Mouse (Mus musculus): ENCODE data around the gene Zc3h7b. TPM values are rescaled to one million over a fixed set of nuclear protein-coding genes. Genes with fewer than 3 reads are reported as not detected.

Gene Zc3h7b
- polyA plus RNA-seq, 2 experiments, result 4.0 to 5.7 TPM

GRCm38 (mm10) chr15:81810671-81811598 is 66.1 kb downstream of the Zc3h7b start:
- Histone ChIP-seq H3K4me3 (ENCODE audit: insufficient read depth in 1 of 2, low read depth in 2 of 2, low read length in 2 of 2) (peak overlapping the region; percentile 61 to 63), H3K4me2 (ENCODE audit: low read depth) (peak overlapping the region; percentile 78), H3K27ac (peak overlapping the region; percentile 1; the same call in 1 of the 2 replicates), H3K27me3 (ENCODE audit: control insufficient read depth, insufficient read depth, low read length) (no peaks in the 10 kb centered on the region), H3K9ac (replicated peaks) (peak overlapping the region; percentile 47), H3K9me3 (ENCODE audit: control insufficient read depth, low read length) (no peaks in the 10 kb centered on the region), H3K4me1 (replicated peaks; ENCODE audit: control insufficient read depth in 2 of 2, insufficient read depth in 2 of 2, low read length in 1 of 2) (peaks cover 9 to 21% of the 10 kb centered on the region in 2 experiments; a peak in 3 of 4 replicates), H3K36me3 (replicated peaks; ENCODE audit: control insufficient read depth, insufficient read depth, low read depth) (no peaks in the 10 kb centered on the region)
- TF ChIP-seq CTCF (IDR thresholded peaks at IDR 0.05; ENCODE audit: low read depth) (no peak), EP300 (IDR thresholded peaks at IDR 0.05; ENCODE audit: low read depth) (no peak)
- peak; percentile 94 to 97 (median 95) for DNase-seq (ENCODE audit: low read depth in 3 of 3, low spot score in 3 of 3)
- WGBS (ENCODE audit: insufficient replicate concordance), result under 1% methylated on average over 87 of the region's 89 CpGs
- ATAC-seq (ENCODE audit: insufficient read depth), result peak; percentile 98

- Histone ChIP-seq H3K4me3 (ENCODE audit: insufficient read depth in 1 of 2, low read depth in 2 of 2, low read length in 2 of 2) (peak overlapping the region; percentile 61 to 63), H3K36me3 (replicated peaks; ENCODE audit: control insufficient read depth, insufficient read depth, low read depth) (no peaks in the 10 kb centered on the region), H3K9me3 (ENCODE audit: control insufficient read depth, low read length) (no peaks in the 10 kb centered on the region), H3K27me3 (ENCODE audit: control insufficient read depth, insufficient read depth, low read length) (no peaks in the 10 kb centered on the region), H3K4me1 (replicated peaks; ENCODE audit: control insufficient read depth in 2 of 2, insufficient read depth in 2 of 2, low read length in 1 of 2) (peaks cover 9 to 19% of the 10 kb centered on the region in 2 experiments; a peak in 3 of 4 replicates), H3K4me2 (ENCODE audit: low read depth) (peak overlapping the region; percentile 78), H3K27ac (no peak overlapping the region), H3K9ac (replicated peaks) (peak overlapping the region; percentile 45)
- WGBS (ENCODE audit: insufficient replicate concordance), result 3% methylated on average over 24 of the region's 26 CpGs
- peak; percentile 10 for ATAC-seq (ENCODE audit: insufficient read depth)
- peak in 1 of 3 experiments; percentile 17 for DNase-seq (ENCODE audit: low read depth in 3 of 3, low spot score in 3 of 3)
- TF ChIP-seq CTCF (IDR thresholded peaks at IDR 0.05; ENCODE audit: low read depth), result no peak
- no peak for TF ChIP-seq EP300 (IDR thresholded peaks at IDR 0.05; ENCODE audit: low read depth)
Measured at GRCm38 (mm10) chr15:81811599-81811996, 66.7 kb downstream of the Zc3h7b start.

- Histone ChIP-seq H3K4me3 (ENCODE audit: insufficient read depth in 1 of 2, low read depth in 2 of 2, low read length in 2 of 2) (peak overlapping the region in 1 of 2 experiments; percentile 63; a peak in 1 of 4 replicates), H3K36me3 (replicated peaks; ENCODE audit: control insufficient read depth, insufficient read depth, low read depth) (no peaks in the 10 kb centered on the region), H3K9ac (replicated peaks) (no peak overlapping the region), H3K27me3 (ENCODE audit: control insufficient read depth, insufficient read depth, low read length) (no peaks in the 10 kb centered on the region), H3K9me3 (ENCODE audit: control insufficient read depth, low read length) (no peaks in the 10 kb centered on the region), H3K4me1 (replicated peaks; ENCODE audit: control insufficient read depth in 2 of 2, insufficient read depth in 2 of 2, low read length in 1 of 2) (peaks cover 9 to 19% of the 10 kb centered on the region in 2 experiments; a peak in 3 of 4 replicates), H3K27ac (no peak overlapping the region), H3K4me2 (ENCODE audit: low read depth) (peak overlapping the region; percentile 78)
- TF ChIP-seq EP300 (IDR thresholded peaks at IDR 0.05; ENCODE audit: low read depth) (no peak), CTCF (IDR thresholded peaks at IDR 0.05; ENCODE audit: low read depth) (no peak)
- no peak for ATAC-seq (ENCODE audit: insufficient read depth)
- WGBS (ENCODE audit: insufficient replicate concordance), result 61% methylated on average over 3 of the region's 3 CpGs
- no peak for DNase-seq (ENCODE audit: low read depth in 3 of 3, low spot score in 3 of 3)
Measured at GRCm38 (mm10) chr15:81812287-81812686, 67.4 kb downstream of the Zc3h7b start.

- no peak for DNase-seq (ENCODE audit: low read depth in 3 of 3, low spot score in 3 of 3)
- ATAC-seq (ENCODE audit: insufficient read depth), result no peak
- H3K4me3 ChIP-seq (ENCODE audit: insufficient read depth in 1 of 2, low read depth in 2 of 2, low read length in 2 of 2), result no peak overlapping the region
- H3K27me3 ChIP-seq (ENCODE audit: control insufficient read depth, insufficient read depth, low read length), result no peaks in the 10 kb centered on the region
- H3K27ac ChIP-seq, result no peak overlapping the region
- TF ChIP-seq CTCF (IDR thresholded peaks at IDR 0.05; ENCODE audit: low read depth) (no peak), EP300 (IDR thresholded peaks at IDR 0.05; ENCODE audit: low read depth) (no peak)
- H3K4me2 ChIP-seq (ENCODE audit: low read depth), result no peak overlapping the region
- no peaks in the 10 kb centered on the region for H3K9me3 ChIP-seq (ENCODE audit: control insufficient read depth, low read length)
- peaks cover 9 to 19% of the 10 kb centered on the region in 2 experiments; a peak in 3 of 4 replicates for H3K4me1 ChIP-seq (replicated peaks; ENCODE audit: control insufficient read depth in 2 of 2, insufficient read depth in 2 of 2, low read length in 1 of 2)
- WGBS (ENCODE audit: insufficient replicate concordance), result 37% methylated on average over 7 of the region's 7 CpGs
- no peaks in the 10 kb centered on the region for H3K36me3 ChIP-seq (replicated peaks; ENCODE audit: control insufficient read depth, insufficient read depth, low read depth)
- H3K9ac ChIP-seq (replicated peaks), result no peak overlapping the region
Measured at GRCm38 (mm10) chr15:81812696-81813631, 68.1 kb downstream of the Zc3h7b start.
